Mouse (Mus musculus): ENCODE measurements around the gene Cdadc1. TPM values are rescaled to one million over a fixed set of nuclear protein-coding genes. Genes with fewer than 3 reads are reported as not detected.

The Cdadc1 gene
- polyA plus RNA-seq, 1 experiment from 2014 or later = 36.9 TPM

GRCm38 (mm10) chr14:59638906-59639703, 41.3 kb upstream of the Cdadc1 start:
- peaks cover 12 to 18% of the 10 kb centered on the region in 2 experiments for H3K4me1 ChIP-seq (ENCODE audit: control insufficient read depth in 2 of 2, insufficient read depth in 2 of 2, low read length in 2 of 2)
- H3K27me3 ChIP-seq (ENCODE audit: control insufficient read depth, insufficient read depth, low read length) = no peaks in the 10 kb centered on the region
- H3K9ac ChIP-seq (ENCODE audit: low read length) = no peak overlapping the region
- no peaks in the 10 kb centered on the region for H3K36me3 ChIP-seq (ENCODE audit: control insufficient read depth, insufficient read depth, low read length)
- H3K27ac ChIP-seq (replicated peaks in 1 of 2; ENCODE audit: control insufficient read depth in 1 of 2, insufficient read depth in 1 of 2, low read depth in 2 of 2, low read length in 2 of 2) = no peak overlapping the region; a peak in 1 of 4 replicates
- ATAC-seq (ENCODE audit: insufficient number of reproducible peaks, insufficient read depth, low FRiP score, low read depth) = no peak
- H3K4me3 ChIP-seq (ENCODE audit: control insufficient read depth in 1 of 2, insufficient read depth in 1 of 2, low read depth in 1 of 2, low read length in 2 of 2) = no peak overlapping the region
- no peak overlapping the region for H3K4me2 ChIP-seq (ENCODE audit: low read length)
- H3K9me3 ChIP-seq (ENCODE audit: control insufficient read depth, low read length) = no peaks in the 10 kb centered on the region
- 62% methylated on average over 7 of the region's 7 CpGs for WGBS

GRCm38 (mm10) chr14:59633988-59634387, 36.2 kb upstream of the Cdadc1 start:
- no peaks in the 10 kb centered on the region for H3K27me3 ChIP-seq (ENCODE audit: control insufficient read depth, insufficient read depth, low read length)
- H3K4me2 ChIP-seq (ENCODE audit: low read length) = no peak overlapping the region
- no peak overlapping the region for H3K4me3 ChIP-seq (ENCODE audit: control insufficient read depth in 1 of 2, insufficient read depth in 1 of 2, low read depth in 1 of 2, low read length in 2 of 2)
- H3K27ac ChIP-seq (replicated peaks in 1 of 2; ENCODE audit: control insufficient read depth in 1 of 2, insufficient read depth in 1 of 2, low read depth in 2 of 2, low read length in 2 of 2) = no peak overlapping the region
- 78% methylated on average over 9 of the region's 9 CpGs for WGBS
- ATAC-seq (ENCODE audit: insufficient number of reproducible peaks, insufficient read depth, low FRiP score, low read depth) = no peak
- H3K4me1 ChIP-seq (ENCODE audit: control insufficient read depth in 2 of 2, insufficient read depth in 2 of 2, low read length in 2 of 2) = peaks cover 0 to 2% of the 10 kb centered on the region in 2 experiments; a peak in 1 of 4 replicates
- no peak overlapping the region for H3K9ac ChIP-seq (ENCODE audit: low read length)
- H3K36me3 ChIP-seq (ENCODE audit: control insufficient read depth, insufficient read depth, low read length) = peaks cover 9% of the 10 kb centered on the region
- no peaks in the 10 kb centered on the region for H3K9me3 ChIP-seq (ENCODE audit: control insufficient read depth, low read length)

GRCm38 (mm10) chr14:59633295-59633898, 35.6 kb upstream of the Cdadc1 start:
- H3K4me2 ChIP-seq (ENCODE audit: low read length) = no peak overlapping the region
- H3K4me1 ChIP-seq (ENCODE audit: control insufficient read depth in 2 of 2, insufficient read depth in 2 of 2, low read length in 2 of 2) = no peaks in the 10 kb centered on the region
- peaks cover 9% of the 10 kb centered on the region for H3K36me3 ChIP-seq (ENCODE audit: control insufficient read depth, insufficient read depth, low read length)
- ATAC-seq (ENCODE audit: insufficient number of reproducible peaks, insufficient read depth, low FRiP score, low read depth) = no peak
- no peak overlapping the region for H3K4me3 ChIP-seq (ENCODE audit: control insufficient read depth in 1 of 2, insufficient read depth in 1 of 2, low read depth in 1 of 2, low read length in 2 of 2)
- 64% methylated on average over 5 of the region's 5 CpGs for WGBS
- no peaks in the 10 kb centered on the region for H3K9me3 ChIP-seq (ENCODE audit: control insufficient read depth, low read length)
- H3K27me3 ChIP-seq (ENCODE audit: control insufficient read depth, insufficient read depth, low read length) = no peaks in the 10 kb centered on the region
- H3K27ac ChIP-seq (replicated peaks in 1 of 2; ENCODE audit: control insufficient read depth in 1 of 2, insufficient read depth in 1 of 2, low read depth in 2 of 2, low read length in 2 of 2) = no peak overlapping the region
- no peak overlapping the region for H3K9ac ChIP-seq (ENCODE audit: low read length)

GRCm38 (mm10) chr14:59632067-59632466, 34.3 kb upstream of the Cdadc1 start:
- Histone ChIP-seq H3K27ac (replicated peaks in 1 of 2; ENCODE audit: control insufficient read depth in 1 of 2, insufficient read depth in 1 of 2, low read depth in 2 of 2, low read length in 2 of 2) (no peak overlapping the region; a peak in 1 of 4 replicates), H3K4me3 (ENCODE audit: control insufficient read depth in 1 of 2, insufficient read depth in 1 of 2, low read depth in 1 of 2, low read length in 2 of 2) (no peak overlapping the region), H3K27me3 (ENCODE audit: control insufficient read depth, insufficient read depth, low read length) (no peaks in the 10 kb centered on the region), H3K9ac (ENCODE audit: low read length) (no peak overlapping the region), H3K9me3 (ENCODE audit: control insufficient read depth, low read length) (no peaks in the 10 kb centered on the region), H3K4me2 (ENCODE audit: low read length) (no peak overlapping the region), H3K36me3 (ENCODE audit: control insufficient read depth, insufficient read depth, low read length) (peaks cover 9% of the 10 kb centered on the region), H3K4me1 (ENCODE audit: control insufficient read depth in 2 of 2, insufficient read depth in 2 of 2, low read length in 2 of 2) (no peaks in the 10 kb centered on the region; a peak in 1 of 4 replicates)
- WGBS = 72% methylated on average over 6 of the region's 6 CpGs
- no peak for ATAC-seq (ENCODE audit: insufficient number of reproducible peaks, insufficient read depth, low FRiP score, low read depth)

- H3K9me3 ChIP-seq (ENCODE audit: control insufficient read depth, low read length) = no peaks in the 10 kb centered on the region
- peaks cover 0 to 11% of the 10 kb centered on the region in 2 experiments; a peak in 2 of 4 replicates for H3K4me1 ChIP-seq (ENCODE audit: control insufficient read depth in 2 of 2, insufficient read depth in 2 of 2, low read length in 2 of 2)
- peaks cover 9% of the 10 kb centered on the region for H3K36me3 ChIP-seq (ENCODE audit: control insufficient read depth, insufficient read depth, low read length)
- no peak overlapping the region for H3K4me2 ChIP-seq (ENCODE audit: low read length)
- no peak overlapping the region for H3K27ac ChIP-seq (replicated peaks in 1 of 2; ENCODE audit: control insufficient read depth in 1 of 2, insufficient read depth in 1 of 2, low read depth in 2 of 2, low read length in 2 of 2)
- WGBS = 88% methylated on average over 9 of the region's 9 CpGs
- no peak overlapping the region for H3K9ac ChIP-seq (ENCODE audit: low read length)
- no peak overlapping the region for H3K4me3 ChIP-seq (ENCODE audit: control insufficient read depth in 1 of 2, insufficient read depth in 1 of 2, low read depth in 1 of 2, low read length in 2 of 2)
- H3K27me3 ChIP-seq (ENCODE audit: control insufficient read depth, insufficient read depth, low read length) = no peaks in the 10 kb centered on the region
- ATAC-seq (ENCODE audit: insufficient number of reproducible peaks, insufficient read depth, low FRiP score, low read depth) = no peak
Measured at GRCm38 (mm10) chr14:59630096-59630495, 32.3 kb upstream of the Cdadc1 start.

- no peak overlapping the region for H3K4me3 ChIP-seq (ENCODE audit: control insufficient read depth in 1 of 2, insufficient read depth in 1 of 2, low read depth in 1 of 2, low read length in 2 of 2)
- H3K9ac ChIP-seq (ENCODE audit: low read length) = no peak overlapping the region
- no peak overlapping the region for H3K4me2 ChIP-seq (ENCODE audit: low read length)
- WGBS = 88% methylated on average over 15 of the region's 15 CpGs
- H3K9me3 ChIP-seq (ENCODE audit: control insufficient read depth, low read length) = no peaks in the 10 kb centered on the region
- no peak overlapping the region for H3K27ac ChIP-seq (replicated peaks in 1 of 2; ENCODE audit: control insufficient read depth in 1 of 2, insufficient read depth in 1 of 2, low read depth in 2 of 2, low read length in 2 of 2)
- peaks cover 0 to 11% of the 10 kb centered on the region in 2 experiments; a peak in 2 of 4 replicates for H3K4me1 ChIP-seq (ENCODE audit: control insufficient read depth in 2 of 2, insufficient read depth in 2 of 2, low read length in 2 of 2)
- no peaks in the 10 kb centered on the region for H3K27me3 ChIP-seq (ENCODE audit: control insufficient read depth, insufficient read depth, low read length)
- no peak for ATAC-seq (ENCODE audit: insufficient number of reproducible peaks, insufficient read depth, low FRiP score, low read depth)
- peaks cover 9% of the 10 kb centered on the region for H3K36me3 ChIP-seq (ENCODE audit: control insufficient read depth, insufficient read depth, low read length)
Measured at GRCm38 (mm10) chr14:59629308-59629707, 31.5 kb upstream of the Cdadc1 start.

GRCm38 (mm10) chr14:59627823-59628222, 30.1 kb upstream of the Cdadc1 start:
- peak overlapping the region; percentile 78 for H3K9ac ChIP-seq (ENCODE audit: low read length)
- H3K4me2 ChIP-seq (ENCODE audit: low read length) = peak overlapping the region; percentile 95
- H3K9me3 ChIP-seq (ENCODE audit: control insufficient read depth, low read length) = no peaks in the 10 kb centered on the region
- no peaks in the 10 kb centered on the region for H3K27me3 ChIP-seq (ENCODE audit: control insufficient read depth, insufficient read depth, low read length)
- no peak for ATAC-seq (ENCODE audit: insufficient number of reproducible peaks, insufficient read depth, low FRiP score, low read depth)
- H3K4me3 ChIP-seq (ENCODE audit: control insufficient read depth in 1 of 2, insufficient read depth in 1 of 2, low read depth in 1 of 2, low read length in 2 of 2) = peak overlapping the region; percentile 35 to 68
- no peak overlapping the region for H3K27ac ChIP-seq (replicated peaks in 1 of 2; ENCODE audit: control insufficient read depth in 1 of 2, insufficient read depth in 1 of 2, low read depth in 2 of 2, low read length in 2 of 2)
- H3K36me3 ChIP-seq (ENCODE audit: control insufficient read depth, insufficient read depth, low read length) = peaks cover 9% of the 10 kb centered on the region
- WGBS = 46% methylated on average over 7 of the region's 7 CpGs
- peaks cover 0 to 11% of the 10 kb centered on the region in 2 experiments; a peak in 2 of 4 replicates for H3K4me1 ChIP-seq (ENCODE audit: control insufficient read depth in 2 of 2, insufficient read depth in 2 of 2, low read length in 2 of 2)

Data from heart, embryonic 14.5 days (tissue).